Mouse (Mus musculus) ES-E14 (cell line): Measurements from ENCODE around the gene Kbtbd8. TPM values are rescaled to one million over a fixed set of nuclear protein-coding genes. Genes with fewer than 3 reads are reported as not detected.

Experiments
- DNase-seq: peaks from one replicate; pipeline ENCODE4 v3.0.0-alpha.2; 2013; ENCODE audit warnings: low read depth, low spot score
- H3K27ac ChIP-seq: 2 replicates; pipeline ENCODE4 v1.5.1; 2012; ENCODE audit warnings: low read depth, mild to moderate bottlenecking, low read length, moderate library complexity, mixed read lengths; ENCODE audit not compliant: poor library complexity, insufficient read depth, severe bottlenecking
- H3K36me3 ChIP-seq: 2 replicates; pipeline ENCODE4 v1.6.1; 2012; ENCODE audit warnings: mild to moderate bottlenecking, low read length, moderate library complexity, mixed read lengths; ENCODE audit not compliant: control insufficient read depth, poor library complexity, insufficient read depth, severe bottlenecking
- H3K4me1 ChIP-seq, 2 experiments: fragments of 150-350 bp in 1 of 2; sonication (generic) in 1 of 2; 2 replicates each; pipeline ENCODE4 v1.6.1; 2012; ENCODE audit warnings: low read length in 2 of 2, mild to moderate bottlenecking in 1 of 2, mixed read lengths in 1 of 2; ENCODE audit not compliant: control insufficient read depth in 2 of 2, insufficient read depth in 2 of 2, poor library complexity in 1 of 2
- H3K4me3 ChIP-seq, 2 experiments: fragments of 150-350 bp in 1 of 2; sonication (generic) in 1 of 2; 2 replicates each; pipeline ENCODE4 v1.5.1; 2012; ENCODE audit warnings: low read length in 2 of 2, low read depth in 1 of 2, mild to moderate bottlenecking in 1 of 2, mixed read lengths in 1 of 2; ENCODE audit not compliant: insufficient read depth in 1 of 2, poor library complexity in 1 of 2, severe bottlenecking in 1 of 2
- H3K9ac ChIP-seq: 2 replicates; pipeline ENCODE4 v1.6.1; 2012; ENCODE audit warnings: low read depth, mild to moderate bottlenecking, low read length, mixed read lengths; ENCODE audit not compliant: poor library complexity, insufficient read depth, severe bottlenecking
- H3K9me3 ChIP-seq: fragments of 150-350 bp; sonication (generic); 2 replicates; pipeline ENCODE4 v1.6.1; 2012; ENCODE audit warnings: low read depth, mild to moderate bottlenecking, low read length; ENCODE audit not compliant: control insufficient read depth, insufficient read depth
- CHD2 ChIP-seq: IDR thresholded peaks from 2 replicates; pipeline ENCODE4 v1.6.1; 2014; ENCODE audit warnings: mild to moderate bottlenecking, low read depth, low read length, inconsistent platforms
- HCFC1 ChIP-seq: IDR thresholded peaks from 2 replicates; pipeline ENCODE4 v1.6.1; 2012; ENCODE audit warnings: low read length, inconsistent platforms, borderline replicate concordance; ENCODE audit not compliant: insufficient read depth
- MAFK ChIP-seq: IDR thresholded peaks from 2 replicates; pipeline ENCODE4 v1.6.1; 2014; ENCODE audit warnings: mild to moderate bottlenecking, low read depth, low read length, inconsistent platforms; ENCODE audit not compliant: insufficient read depth
- ZC3H11A ChIP-seq: IDR thresholded peaks from 2 replicates; pipeline ENCODE4 v1.6.1; 2012; ENCODE audit warnings: low read depth, mild to moderate bottlenecking, inconsistent platforms, low read length, borderline replicate concordance
- ZNF384 ChIP-seq: IDR thresholded peaks from 2 replicates; pipeline ENCODE4 v1.6.1; 2012; ENCODE audit warnings: low read depth, low read length, inconsistent platforms
- in situ Hi-C, 2 experiments: fragments of 600-800 bp; cut with MboI; formaldehyde crosslinking; loops; one replicate each; pipeline ENCODE4 v1.15.1; 2025; ENCODE audit warnings: low sequenced_read_pairs in 2 of 2, inconsistent platforms in 1 of 2; ENCODE audit not compliant: unreplicated experiment in 2 of 2
- total RNA-seq: library from RNA; depleted of rRNA; stranded (reverse); fragments of 300-350 nt; gene quantifications from 2 replicates; pipeline ENCODE4 v1.2.3, GENCODE M21; 2012

The Kbtbd8 gene
- total RNA-seq, 1 experiment, result 21.6 TPM

- Histone ChIP-seq H3K9me3 (no peaks in the 10 kb centered on the region), H3K4me3 (no peak overlapping the region), H3K4me1 (peaks cover 0 to 4% of the 10 kb centered on the region in 2 experiments; a peak in 1 of 4 replicates), H3K36me3 (peaks cover 5% of the 10 kb centered on the region), H3K27ac (no peak overlapping the region), H3K9ac (no peak overlapping the region)
- in situ Hi-C loops, result no loop called here
- TF ChIP-seq MAFK (no peak), HCFC1 (no peak), ZNF384 (no peak), ZC3H11A (no peak), CHD2 (no peak)
- no peak for DNase-seq
These were observed 2.3 kb downstream of the Kbtbd8 start for GRCm38 (mm10) chr6:95119389-95119788.

DNA sequence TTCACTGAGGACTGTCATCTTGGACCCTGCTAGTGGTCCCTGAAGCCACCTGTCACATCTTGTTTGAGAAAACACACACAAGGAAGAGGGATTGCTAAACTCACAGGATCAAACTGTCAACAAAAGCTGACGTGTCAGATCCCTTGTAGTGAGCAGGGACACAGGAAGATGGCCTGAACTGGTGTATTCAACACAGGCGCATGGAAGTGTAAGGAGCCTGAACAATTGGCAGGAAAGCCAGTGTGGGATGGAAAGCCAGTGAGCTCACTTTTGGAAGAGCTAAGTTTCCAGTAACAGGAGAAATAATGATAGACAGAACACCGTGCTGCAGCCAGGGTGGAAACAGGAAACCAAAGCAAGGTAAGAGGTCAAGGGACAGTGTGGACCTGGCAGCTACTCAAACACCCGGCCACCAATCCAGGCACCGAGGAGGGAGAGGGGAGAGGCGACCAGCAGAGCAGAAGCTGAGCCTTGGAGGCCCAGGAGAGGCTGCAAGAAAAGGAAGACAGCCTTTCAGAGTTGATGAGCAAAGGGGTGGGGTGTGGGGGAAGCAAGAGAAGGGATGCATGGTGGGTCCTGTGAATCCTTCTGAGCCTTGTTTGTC, 33.0 kb downstream of the Kbtbd8 start:
- DNase-seq, result no peak
- no peak for TF ChIP-seq HCFC1
- no peak for TF ChIP-seq ZNF384
- TF ChIP-seq ZC3H11A, result no peak
- no peak for TF ChIP-seq MAFK
- TF ChIP-seq CHD2, result no peak
- in situ Hi-C loops, result no loop called here
- H3K4me3 ChIP-seq, result no peak overlapping the region
- H3K9me3 ChIP-seq, result no peaks in the 10 kb centered on the region
- no peak overlapping the region for H3K27ac ChIP-seq
- H3K36me3 ChIP-seq, result no peaks in the 10 kb centered on the region
- no peaks in the 10 kb centered on the region for H3K4me1 ChIP-seq
- H3K9ac ChIP-seq, result no peak overlapping the region

- no peaks in the 10 kb centered on the region for H3K36me3 ChIP-seq
- H3K27ac ChIP-seq, result no peak overlapping the region
- TF ChIP-seq CHD2 (no peak), ZC3H11A (no peak), MAFK (no peak)
- H3K4me3 ChIP-seq, result no peak overlapping the region
- no peak overlapping the region for H3K9ac ChIP-seq
- H3K4me1 ChIP-seq, result no peaks in the 10 kb centered on the region
- in situ Hi-C loops, result no loop called here
- H3K9me3 ChIP-seq, result no peaks in the 10 kb centered on the region
- DNase-seq, result no peak
These were observed 33.8 kb downstream of the Kbtbd8 start for GRCm38 (mm10) chr6:95150885-95151284.

- H3K36me3 ChIP-seq, result no peaks in the 10 kb centered on the region
- no peaks in the 10 kb centered on the region for H3K9me3 ChIP-seq
- DNase-seq, result no peak
- no peak overlapping the region for H3K27ac ChIP-seq
- H3K9ac ChIP-seq, result no peak overlapping the region
- no peaks in the 10 kb centered on the region for H3K4me1 ChIP-seq
- H3K4me3 ChIP-seq, result no peak overlapping the region
- TF ChIP-seq CHD2 (no peak), MAFK (peak; percentile 77), HCFC1 (no peak)
- in situ Hi-C loops, result no loop called here
These were observed 34.5 kb downstream of the Kbtbd8 start for GRCm38 (mm10) chr6:95151563-95151962.

GRCm38 (mm10) chr6:95163965-95164364, 46.9 kb downstream of the Kbtbd8 start:
- no peaks in the 10 kb centered on the region for H3K36me3 ChIP-seq

More at GRCm38 (mm10) chr6:95163965-95164364, 46.9 kb downstream of the Kbtbd8 start:
- in situ Hi-C loops, result no loop called here
- no peak for TF ChIP-seq ZC3H11A
- no peak for TF ChIP-seq HCFC1
- no peak for TF ChIP-seq MAFK
- no peak for TF ChIP-seq CHD2
- no peak for TF ChIP-seq ZNF384
- Histone ChIP-seq H3K4me3 (no peak overlapping the region), H3K4me1 (no peaks in the 10 kb centered on the region), H3K9me3 (no peaks in the 10 kb centered on the region), H3K9ac (no peak overlapping the region), H3K27ac (no peak overlapping the region)
- DNase-seq, result no peak
